Mouse (Mus musculus) T-helper 2 cell (primary cell): ENCODE results near the gene Midn.

Experiments used
- in situ Hi-C: fragments of 300-600 bp; cut with MboI, MseI; formaldehyde crosslinking; loops from one replicate; pipeline ENCODE4 v1.15.1; 2025; ENCODE audit warnings: high pct_unique_total_duplicates

Midn gene

DNA sequence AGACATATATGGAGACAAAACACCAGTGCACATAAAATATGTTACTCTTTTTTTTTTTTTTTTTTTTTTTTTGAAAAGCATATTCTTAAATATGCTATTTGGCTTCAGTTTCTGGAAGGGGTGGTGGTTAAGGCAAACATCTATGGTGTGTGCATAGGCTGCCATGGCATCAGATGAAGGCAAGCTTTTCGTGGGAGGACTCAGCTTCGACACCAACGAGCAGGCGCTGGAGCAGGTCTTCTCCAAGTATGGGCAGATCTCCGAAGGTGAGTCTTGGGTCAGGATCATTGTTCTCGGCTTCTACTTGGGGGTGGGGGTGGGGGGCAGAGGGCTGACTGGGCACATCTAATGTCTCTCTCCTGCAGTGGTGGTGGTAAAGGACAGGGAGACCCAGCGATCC is 21.6 kb downstream of the Midn start:
- in situ Hi-C loops: no loop called here

- in situ Hi-C loops: no loop called here
Measured at GRCm38 (mm10) chr10:80170052-80170451, 22.0 kb downstream of the Midn start.

GRCm38 (mm10) chr10:80170601-80171021 is 22.5 kb downstream of the Midn start:
- in situ Hi-C loops: no loop called here

- in situ Hi-C loops: no loop called here
Measured at GRCm38 (mm10) chr10:80171252-80171651, 23.2 kb downstream of the Midn start.

GRCm38 (mm10) chr10:80171760-80172526 is 23.9 kb downstream of the Midn start:
- in situ Hi-C loops: no loop called here

DNA sequence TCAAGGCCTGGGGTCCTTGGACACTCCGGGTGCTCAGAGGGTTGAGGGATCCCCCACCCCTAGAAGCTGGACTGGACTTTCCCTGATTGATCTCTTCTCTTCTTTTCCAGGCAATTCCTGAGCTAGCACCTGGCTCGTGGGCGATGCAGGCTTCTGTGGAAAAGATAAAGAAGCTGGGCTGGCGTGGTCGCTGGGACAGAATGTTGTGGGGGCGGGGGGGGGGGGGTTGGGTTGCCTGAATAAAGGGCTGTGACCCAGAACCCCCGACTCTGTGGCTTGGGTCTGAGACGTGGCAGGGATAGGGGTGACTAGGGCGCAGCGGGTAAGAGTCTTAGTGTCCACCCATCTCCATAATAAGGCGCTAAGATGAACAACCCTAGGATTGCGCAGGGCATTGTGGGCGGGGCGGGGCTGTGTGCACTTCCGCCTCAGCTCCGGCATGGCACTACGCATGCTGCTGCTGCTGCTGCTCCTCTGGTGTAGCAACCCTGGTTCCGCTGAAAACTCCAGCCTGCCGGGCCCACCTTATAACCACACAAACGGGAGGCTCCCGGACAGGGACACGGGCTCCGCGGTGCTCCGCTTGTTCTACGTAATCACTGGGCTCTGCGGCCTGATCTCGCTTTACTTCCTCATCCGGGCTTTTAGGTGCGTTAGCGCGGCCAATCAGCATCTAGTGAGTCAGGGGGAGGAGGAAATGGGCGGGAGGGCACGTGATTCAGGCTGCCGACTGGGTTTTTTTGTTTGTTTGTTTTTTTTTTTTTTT is 24.6 kb downstream of the Midn start, which contains the start of gene 1600002K03Rik:
Gene 1600002K03Rik (plus strand): TSS at position 418 of the 766 bp plus-strand sequence.
- in situ Hi-C loops: no loop called here

- in situ Hi-C loops: no loop called here
Measured at GRCm38 (mm10) chr10:80173358-80173757, 25.3 kb downstream of the Midn start.

- in situ Hi-C loops: no loop called here
Measured at GRCm38 (mm10) chr10:80173955-80174640, 26.0 kb downstream of the Midn start.

DNA sequence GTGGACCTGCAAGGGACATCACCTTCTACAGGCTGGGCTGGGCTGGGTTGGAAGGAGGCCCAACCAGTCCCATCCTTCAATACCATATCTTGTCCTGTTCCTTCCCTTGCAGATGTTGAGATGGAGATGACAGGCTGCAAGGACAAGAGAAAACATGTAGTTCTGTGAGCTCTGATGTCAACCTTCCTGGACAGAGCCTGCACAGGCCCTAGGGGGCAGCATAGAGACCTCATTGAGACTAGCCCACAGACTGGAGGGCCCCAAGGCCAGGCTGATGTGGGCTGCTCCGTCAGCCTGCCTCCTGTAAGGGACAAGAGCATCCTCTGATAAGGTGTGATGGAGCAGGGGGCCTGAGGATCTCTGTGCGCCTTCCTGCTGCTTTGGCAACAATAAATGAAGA is 26.6 kb downstream of the Midn start:
- in situ Hi-C loops: loop anchor here (5.0 kb wide), 1 partner anchor 73 kb away; the partner anchor contains the start of gene Ndufs7

DNA sequence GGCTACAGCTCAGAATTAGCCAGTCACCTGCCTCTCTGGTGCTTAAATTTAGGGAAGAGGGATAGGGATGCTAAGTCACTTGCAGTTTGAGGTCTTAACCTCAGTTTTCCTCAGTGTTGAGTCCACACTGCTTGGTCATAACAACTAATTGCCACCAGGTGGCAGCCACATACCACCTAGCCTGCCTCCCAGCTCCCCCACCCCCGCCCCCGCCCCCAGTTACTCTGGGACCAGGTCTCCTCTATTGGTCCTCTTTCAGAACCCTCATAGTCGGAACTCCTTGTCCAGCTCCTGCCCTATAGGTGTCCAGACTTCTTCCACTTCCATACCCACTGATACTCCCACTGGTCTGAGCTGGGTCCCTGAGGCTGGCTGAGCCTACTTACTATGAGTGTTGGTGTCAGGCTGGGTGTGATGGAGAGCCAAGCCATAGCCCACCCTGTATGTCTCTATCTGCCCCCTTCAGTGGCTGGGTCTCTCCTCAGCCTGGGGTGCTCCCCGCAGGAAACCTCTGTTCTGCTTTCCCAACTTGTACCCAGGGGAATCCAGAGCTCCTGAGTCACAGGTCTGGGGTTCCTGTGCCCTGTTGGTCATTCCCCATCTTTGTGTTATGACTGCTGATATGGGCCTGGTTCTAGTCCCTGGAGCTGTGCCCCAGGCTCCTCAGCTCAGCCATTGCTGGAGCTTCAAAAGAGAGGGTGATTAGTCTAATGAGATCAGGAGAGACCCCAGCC is 27.6 kb downstream of the Midn start:
- in situ Hi-C loops: loop anchor here (5.0 kb wide), 1 partner anchor 72 kb away; the partner anchor contains the start of gene Ndufs7

DNA sequence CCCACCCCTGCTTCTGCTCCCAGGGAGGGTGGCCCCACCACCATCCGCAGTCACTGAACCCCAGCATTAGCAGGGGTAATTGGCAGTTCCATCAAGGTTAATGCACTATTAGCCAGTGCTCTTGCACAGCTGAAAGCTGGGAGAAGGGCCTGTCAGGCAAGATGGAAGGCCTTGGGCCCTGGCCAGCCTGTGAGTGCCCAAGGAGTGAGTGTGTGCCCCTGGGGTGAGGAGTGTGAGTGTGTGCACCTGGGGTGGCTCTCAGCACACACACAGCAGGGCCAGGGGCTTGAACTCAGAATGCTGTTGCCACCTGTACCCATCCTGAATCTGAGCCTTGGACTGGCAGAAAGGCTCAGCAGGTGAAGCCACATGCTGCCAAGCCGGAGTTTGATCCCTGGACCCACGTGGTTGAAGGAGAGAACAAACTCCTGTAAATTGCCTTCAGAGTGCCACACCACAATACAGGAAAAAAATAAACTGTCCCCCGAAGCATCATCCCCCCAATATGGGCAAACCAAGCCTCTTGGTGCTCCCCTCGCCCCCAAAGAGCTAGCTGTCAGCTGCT is 28.3 kb downstream of the Midn start:
- in situ Hi-C loops: loop anchor here (5.0 kb wide), 1 partner anchor 71 kb away; the partner anchor contains the start of gene Ndufs7

- in situ Hi-C loops: loop anchor here (5.0 kb wide), 1 partner anchor 70 kb away; the partner anchor contains the start of gene Ndufs7
Measured at GRCm38 (mm10) chr10:80177441-80178279, 29.6 kb downstream of the Midn start.

- in situ Hi-C loops: loop anchor here (5.0 kb wide), 1 partner anchor 68 kb away; the partner anchor contains the start of gene Ndufs7
Measured at GRCm38 (mm10) chr10:80179068-80180051, 31.3 kb downstream of the Midn start, which contains the start of gene Efna2. Efna2 (plus strand) TSS chr10:80179482.

- in situ Hi-C loops: no loop called here
Measured at GRCm38 (mm10) chr10:80180288-80180687, 32.2 kb downstream of the Midn start.

- in situ Hi-C loops: no loop called here
Measured at GRCm38 (mm10) chr10:80180823-80181222, 32.8 kb downstream of the Midn start.

GRCm38 (mm10) chr10:80182547-80182946 is 34.5 kb downstream of the Midn start:
- in situ Hi-C loops: no loop called here

- in situ Hi-C loops: no loop called here
Measured at GRCm38 (mm10) chr10:80186649-80187048, 38.6 kb downstream of the Midn start.

GRCm38 (mm10) chr10:80187739-80188138 is 39.7 kb downstream of the Midn start:
- in situ Hi-C loops: no loop called here
